Mouse (Mus musculus) liver, postnatal 0 days (tissue): ENCODE results near the gene Izumo3.

ENCODE experiments used
- CTCF ChIP-seq: sonication (generic); IDR thresholded peaks from 2 replicates; pipeline ENCODE4 v1.5.1; 2016; ENCODE audit warnings: antibody characterized with exemption, low read depth
- EP300 ChIP-seq: IDR thresholded peaks from 2 replicates; pipeline ENCODE4 v1.6.1; 2016; ENCODE audit warnings: antibody characterized with exemption, low read depth, mild to moderate bottlenecking

- TF ChIP-seq EP300 (no peak), CTCF (no peak)
These were observed at the start of gene Izumo3 for GRCm38 (mm10) chr4:92147134-92147533.
